Mouse (Mus musculus): ENCODE measurements around the gene Tnfaip8l3. TPM values are rescaled to one million over a fixed set of nuclear protein-coding genes. Genes with fewer than 3 reads are reported as not detected.
"Not testable (repeated sequence)": the region's sequence is repeated elsewhere in the genome, so short reads cannot be mapped to it uniquely, and the experiment has no call there.

The Tnfaip8l3 gene
- polyA plus RNA-seq (2012; rRNA removed): 0.35 and 0.37 TPM in 2 replicates

DNA sequence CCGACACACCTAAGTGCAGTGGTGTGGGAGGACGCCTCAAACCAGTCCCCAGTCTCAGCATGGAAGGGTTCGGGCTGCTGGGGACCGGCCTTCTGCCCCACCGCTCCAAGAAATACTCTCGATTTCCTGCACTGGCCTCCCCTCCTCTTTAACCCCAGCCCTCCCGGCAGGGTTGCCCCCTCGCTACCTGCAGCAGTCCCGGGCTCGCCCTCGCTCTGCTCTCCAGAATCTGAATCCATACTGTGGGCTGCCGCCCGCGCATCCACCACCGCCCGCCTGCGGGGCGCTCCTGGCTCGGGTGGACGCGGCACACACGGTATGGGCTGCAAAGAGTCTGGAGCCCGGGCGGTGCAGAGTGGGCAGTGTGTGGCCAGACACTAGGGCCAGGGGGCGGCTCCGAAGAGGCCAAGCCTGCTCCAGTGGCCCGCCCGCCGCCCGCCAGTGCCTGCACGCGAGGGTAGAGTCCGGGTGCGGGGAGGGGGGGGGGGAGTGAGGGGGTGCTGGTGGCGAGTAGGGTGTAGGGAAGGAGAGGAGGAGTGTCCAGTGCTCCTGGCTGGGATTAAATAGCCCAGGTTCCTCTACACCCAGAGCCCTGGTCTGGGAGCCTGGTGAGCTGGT, at the start of gene Tnfaip8l3:
Gene Tnfaip8l3 (minus strand): TSS at position 357 of the 618 bp plus-strand sequence.
- DNase-seq (ENCODE audit: low read depth): no peak

DNA sequence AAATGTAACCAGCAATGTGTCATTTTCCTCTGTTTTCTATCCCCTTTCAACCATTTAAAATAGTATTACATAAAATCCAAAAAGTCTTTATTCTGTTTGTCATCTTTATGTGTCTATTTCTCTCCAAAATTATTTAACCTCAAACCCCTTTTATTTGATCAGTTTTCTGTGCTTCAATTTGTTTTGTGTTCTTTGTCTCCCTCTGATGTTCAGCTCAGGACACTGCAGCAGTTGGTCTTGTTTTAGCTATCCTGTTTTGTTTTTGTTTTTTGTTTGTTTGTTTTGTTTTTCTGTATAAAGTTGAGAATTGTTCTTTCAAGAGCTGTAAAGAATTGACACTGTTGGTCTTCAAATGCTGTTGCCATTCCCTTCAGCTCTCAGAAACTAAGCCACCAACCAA, 44.5 kb upstream of the Tnfaip8l3 start:
- no peak for DNase-seq (ENCODE audit: low read depth)

DNA sequence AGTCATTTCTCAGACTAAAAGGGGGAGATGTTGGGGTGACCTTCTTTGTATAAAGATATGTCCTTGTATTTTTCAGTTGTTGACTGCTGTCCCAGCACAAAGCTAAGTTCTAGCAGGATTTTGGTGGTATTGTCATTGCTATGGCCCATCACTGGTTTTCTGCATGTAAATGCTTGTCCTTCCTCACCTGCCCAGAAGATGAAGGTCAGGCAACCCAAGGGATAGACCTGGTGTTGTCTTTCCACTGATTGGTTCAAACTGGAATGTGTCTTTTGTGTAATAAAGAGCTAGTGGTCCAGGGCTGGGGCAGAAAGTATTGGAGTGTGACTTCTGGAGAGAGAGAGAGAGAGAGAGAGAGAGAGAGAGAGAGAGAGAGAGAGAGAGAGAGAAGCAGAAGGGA, 30.4 kb upstream of the Tnfaip8l3 start:
- no peak for DNase-seq (ENCODE audit: low read depth)

DNA sequence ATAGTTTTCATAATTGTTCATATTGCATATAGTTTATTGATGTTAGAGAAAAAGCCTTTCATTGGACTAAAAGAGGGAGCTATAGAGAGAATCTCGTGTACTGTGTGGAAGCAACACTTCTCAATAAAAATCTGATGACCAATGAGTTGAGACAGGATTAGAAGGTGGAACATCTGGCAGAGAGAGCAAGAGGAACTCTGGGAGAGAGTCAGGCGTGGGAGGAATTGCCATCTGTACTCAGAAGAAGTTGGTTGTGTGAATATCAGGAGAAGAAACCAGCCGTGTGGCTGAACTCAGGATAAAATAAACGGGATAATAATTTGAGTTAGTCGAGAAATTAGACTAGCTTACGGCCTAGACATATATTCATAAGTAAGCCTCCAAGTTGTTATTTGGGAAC, 28.9 kb upstream of the Tnfaip8l3 start:
- DNase-seq (ENCODE audit: low read depth): no peak

DNA sequence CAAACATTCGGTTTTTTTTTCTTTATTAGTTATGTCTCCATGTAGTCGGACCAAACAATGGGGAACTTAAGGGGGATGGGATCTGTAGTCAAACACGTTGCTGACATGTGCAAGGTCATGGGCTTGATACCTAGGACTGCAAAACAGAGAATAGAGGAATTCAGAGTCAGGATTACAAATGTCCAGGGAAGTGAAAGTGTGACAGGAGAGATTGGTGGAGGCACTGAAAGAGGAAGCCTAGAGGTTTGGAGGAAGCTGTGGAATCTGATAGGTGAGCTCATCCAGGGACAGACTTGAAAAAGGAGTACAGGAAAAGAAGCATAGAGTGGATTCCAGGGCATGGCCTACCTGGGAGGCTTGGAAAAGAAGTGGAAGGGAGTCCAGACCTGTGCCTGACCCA, 16.1 kb upstream of the Tnfaip8l3 start:
- DNase-seq (ENCODE audit: low read depth): no peak

DNA sequence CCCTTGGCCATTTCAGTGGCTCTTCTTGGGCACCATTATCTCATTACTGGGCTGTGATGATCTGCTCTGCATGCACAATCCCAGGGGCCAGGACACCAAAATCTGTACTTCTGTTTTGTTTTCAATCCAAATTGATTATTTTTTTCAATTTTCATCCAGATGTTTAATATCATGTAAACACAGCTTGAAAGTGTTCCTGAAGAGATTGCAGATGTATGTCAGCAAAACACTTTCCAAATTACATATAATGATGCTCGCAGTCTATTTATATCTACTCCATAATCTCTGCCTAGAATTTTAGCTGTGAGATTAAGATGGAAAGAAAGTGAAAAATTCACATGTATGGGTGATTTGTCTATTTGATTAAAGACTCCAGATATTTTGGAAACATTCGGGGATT, 9.6 kb upstream of the Tnfaip8l3 start:
- no peak for DNase-seq (ENCODE audit: low read depth)

DNA sequence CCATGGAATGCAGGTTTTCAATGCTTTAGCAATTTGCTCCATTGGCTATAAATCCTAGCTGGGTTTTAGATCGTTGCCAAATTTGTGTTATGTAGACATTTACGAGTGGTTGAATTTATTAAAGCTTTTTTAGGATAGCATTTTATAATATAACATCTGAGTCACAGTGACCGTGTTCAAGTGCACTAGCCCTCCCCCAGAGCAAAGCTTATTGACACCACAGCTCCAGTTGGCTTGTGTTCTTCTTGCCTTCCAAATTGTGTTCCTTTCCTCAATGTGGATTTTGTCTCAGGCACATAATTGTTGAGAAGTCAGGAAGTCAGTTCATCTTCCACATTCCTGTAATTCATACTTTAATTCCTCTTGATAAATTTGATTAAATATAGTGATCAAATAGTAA, 6.7 kb upstream of the Tnfaip8l3 start:
- no peak for DNase-seq (ENCODE audit: low read depth)

DNA sequence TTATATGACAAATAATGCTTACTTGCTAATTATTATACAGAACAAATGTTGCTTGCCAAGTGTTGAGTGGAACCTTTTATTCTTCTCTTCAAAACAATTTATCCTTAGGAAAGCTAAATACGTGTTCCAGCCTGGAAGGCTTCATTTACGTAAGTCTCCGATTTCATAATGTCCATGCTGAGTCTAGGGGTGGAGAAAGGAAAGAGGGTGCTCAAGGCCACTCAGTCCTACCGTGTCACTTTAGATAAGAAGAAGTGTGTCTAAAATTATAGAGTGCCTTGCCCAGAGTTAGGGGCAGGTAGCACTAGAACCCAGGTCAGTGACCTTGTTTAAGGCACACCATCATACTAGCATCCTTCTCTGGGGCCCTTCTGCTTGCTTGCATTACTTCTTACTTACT, 5.5 kb upstream of the Tnfaip8l3 start:
- DNase-seq (ENCODE audit: low read depth): peak; percentile 26

DNA sequence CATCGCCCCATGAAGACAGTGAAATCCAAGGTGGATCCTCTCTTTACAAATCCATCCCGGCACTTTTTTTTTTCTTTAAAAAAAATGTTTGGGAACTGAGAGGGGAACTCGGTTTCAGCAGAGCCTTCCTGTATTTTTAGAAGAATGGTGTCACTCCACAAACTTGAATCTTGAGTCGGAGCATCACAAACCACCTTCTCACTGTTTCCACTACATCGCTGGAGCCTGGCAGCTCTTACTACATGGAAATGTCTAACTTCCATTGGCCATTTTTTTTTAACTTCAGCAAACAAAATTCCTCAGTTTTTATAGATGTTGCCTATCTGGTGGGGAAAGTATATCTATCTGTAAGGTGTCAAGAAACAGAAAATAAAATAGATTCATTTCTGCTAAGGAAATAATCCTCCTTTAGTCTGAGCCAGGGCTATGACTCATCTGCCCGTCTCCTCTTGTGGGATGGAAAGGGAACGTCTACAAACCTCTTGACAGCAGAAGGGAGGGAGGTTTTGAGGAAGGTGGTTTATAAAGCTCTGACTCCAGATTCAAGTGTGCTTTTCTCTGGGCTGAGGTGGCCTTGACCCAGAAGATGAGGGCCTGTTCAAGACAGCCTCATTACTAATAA, 3.4 kb upstream of the Tnfaip8l3 start:
- no peak for DNase-seq (ENCODE audit: low read depth)

DNA sequence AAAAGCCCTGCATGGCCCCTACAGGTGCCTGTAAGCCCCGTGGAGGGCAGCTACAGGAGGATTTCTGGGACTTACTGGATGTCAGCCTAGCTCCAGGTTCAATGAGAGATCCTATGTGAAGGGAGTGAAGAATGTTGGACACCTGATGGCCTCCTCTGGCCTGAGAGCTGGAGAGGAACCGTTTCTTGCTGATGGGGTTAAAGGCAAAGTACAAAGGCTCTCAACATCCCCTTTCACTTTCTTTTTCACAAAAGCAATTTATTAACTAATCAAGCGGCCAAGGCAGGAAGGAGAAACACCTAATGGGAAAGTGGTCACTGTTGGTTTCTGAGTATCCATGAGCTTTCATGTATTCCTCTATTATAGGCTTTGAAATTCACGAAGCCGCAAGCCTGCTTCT, 1.0 kb upstream of the Tnfaip8l3 start:
- DNase-seq (ENCODE audit: low read depth): no peak

DNA sequence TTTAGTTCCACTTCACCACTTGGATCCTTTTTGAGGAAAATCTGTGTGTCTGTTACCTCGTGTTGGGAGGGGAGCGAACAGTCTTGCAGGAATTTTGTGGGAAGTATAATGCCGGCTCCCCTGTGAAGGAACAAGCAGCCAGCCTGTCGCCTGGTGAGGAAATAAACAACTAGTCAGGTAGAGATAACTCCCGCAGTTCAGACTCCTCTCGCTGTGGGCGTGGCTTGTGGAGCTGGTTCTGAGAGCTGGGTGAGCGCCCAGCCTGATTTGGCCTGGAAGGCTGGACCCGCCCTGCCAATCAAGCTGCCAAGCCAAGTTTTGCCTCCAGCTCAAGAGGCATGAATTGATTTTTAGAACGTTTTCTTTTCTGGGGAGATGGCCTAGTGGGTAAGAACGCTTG, 589 bp upstream of the Tnfaip8l3 start:
- peak; percentile 40 for DNase-seq (ENCODE audit: low read depth)

DNA sequence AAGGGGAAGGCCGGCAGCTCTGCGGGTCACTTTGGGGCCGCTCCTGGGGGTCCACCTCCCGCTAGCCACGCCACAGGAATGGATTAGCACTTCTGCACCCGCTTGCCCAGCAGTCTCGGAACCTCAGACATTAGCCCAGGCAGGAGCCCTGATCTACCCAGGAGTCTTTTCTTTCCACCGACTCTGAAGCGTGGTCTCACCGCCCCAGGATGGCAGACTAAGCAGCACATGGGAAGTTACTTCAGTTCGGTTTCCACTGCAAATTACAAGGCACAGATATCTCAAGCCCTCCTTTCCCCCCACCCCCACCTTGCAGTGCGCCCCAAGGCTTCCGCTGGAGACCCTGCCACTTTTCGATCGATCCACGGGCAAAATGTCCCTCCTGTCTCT, 551 bp downstream of the Tnfaip8l3 start:
- DNase-seq (ENCODE audit: low read depth): no peak

DNA sequence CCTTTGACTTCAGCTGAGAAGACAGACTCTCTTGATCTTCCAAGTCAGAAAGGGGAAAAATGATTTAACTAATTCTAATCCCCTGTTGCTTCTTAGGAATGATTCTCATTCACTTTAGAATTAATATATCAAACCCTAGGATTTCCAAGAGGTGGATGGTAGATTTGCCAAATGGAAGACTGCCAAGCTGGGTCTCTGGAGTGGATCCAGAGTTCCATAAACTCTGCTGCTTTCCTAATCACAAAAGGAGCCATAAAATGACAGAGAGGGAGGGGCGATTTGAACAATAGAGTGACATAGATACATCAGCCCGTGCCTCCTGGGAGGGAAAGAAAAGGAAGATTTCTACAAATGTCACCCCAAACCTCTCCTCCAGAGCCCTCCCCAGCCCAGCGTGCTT, 3.4 kb downstream of the Tnfaip8l3 start:
- no peak for DNase-seq (ENCODE audit: low read depth)

DNA sequence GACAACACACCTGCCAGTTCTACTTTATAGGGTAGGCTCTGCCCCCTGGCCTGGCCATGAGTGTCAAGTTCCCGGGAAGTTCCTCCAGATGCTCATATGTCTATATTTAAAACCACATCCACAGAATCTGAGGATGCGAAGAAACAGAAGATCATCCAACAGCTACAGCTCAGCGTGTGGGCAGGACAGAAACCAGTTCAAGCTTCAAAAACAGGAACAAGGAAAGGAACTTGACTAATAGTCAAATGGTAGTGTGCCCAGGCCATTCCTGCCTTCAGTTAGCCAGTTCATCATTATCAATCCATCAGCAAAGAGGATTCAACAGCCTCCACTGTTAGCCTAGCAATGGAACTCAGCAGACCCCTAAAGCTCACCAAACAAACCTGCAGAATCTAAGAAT, 4.5 kb downstream of the Tnfaip8l3 start:
- DNase-seq (ENCODE audit: low read depth): no peak

DNA sequence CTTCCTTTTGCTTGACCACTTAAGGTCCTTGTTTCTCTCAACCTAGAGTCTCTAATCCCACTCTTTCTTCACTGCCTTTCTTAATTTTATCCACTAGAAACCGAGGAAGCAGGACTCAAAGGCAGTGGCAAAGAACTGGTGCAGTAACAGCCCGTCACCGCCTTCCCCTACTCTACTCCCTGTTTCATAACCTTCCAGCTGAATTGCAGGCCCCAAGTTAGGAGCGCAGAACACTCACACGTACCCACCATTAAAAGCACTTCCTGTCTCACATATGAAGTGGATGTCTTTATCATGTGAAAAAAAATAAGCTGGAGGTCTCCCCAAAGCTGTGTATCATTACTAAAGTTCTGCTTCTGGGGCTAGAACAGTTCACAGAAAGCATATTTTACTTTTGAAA, 6.5 kb downstream of the Tnfaip8l3 start:
- DNase-seq (ENCODE audit: low read depth): no peak

DNA sequence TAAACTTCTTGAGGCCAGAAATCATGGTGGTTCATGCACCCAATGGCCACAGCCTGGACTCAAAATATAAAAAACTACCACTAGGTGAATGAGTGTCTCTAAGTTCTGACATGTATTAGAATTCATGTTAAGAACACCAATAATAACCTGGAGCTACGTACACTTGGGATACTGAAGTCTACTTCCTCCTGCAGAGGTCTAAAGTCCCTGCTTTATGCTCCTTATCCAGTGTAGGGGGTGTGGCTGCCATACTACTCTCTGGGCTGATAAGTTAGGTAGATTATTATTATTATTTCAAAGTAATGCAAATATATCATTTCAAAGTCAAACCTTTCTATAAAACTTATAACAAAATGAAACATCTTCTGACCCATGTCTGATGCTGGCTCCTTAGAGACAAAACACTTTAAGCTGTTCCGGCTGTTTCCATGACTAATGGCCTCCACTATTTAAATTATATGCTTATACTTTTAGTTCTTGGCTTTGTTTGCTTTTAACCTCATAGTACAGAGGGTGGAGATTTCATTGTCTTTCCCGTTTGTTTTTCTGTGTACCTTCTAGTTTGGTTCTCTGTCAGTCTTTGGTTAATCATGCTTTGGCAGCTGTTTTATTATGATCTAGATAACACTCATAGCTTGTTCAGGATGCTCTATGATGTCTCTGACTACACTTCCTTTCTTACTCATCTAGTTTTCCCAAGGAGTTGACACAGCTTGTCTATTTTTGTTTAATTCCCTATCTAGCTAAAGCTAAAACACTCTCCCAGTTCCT, 16.7 kb downstream of the Tnfaip8l3 start:
- DNase-seq (ENCODE audit: low read depth): no peak

DNA sequence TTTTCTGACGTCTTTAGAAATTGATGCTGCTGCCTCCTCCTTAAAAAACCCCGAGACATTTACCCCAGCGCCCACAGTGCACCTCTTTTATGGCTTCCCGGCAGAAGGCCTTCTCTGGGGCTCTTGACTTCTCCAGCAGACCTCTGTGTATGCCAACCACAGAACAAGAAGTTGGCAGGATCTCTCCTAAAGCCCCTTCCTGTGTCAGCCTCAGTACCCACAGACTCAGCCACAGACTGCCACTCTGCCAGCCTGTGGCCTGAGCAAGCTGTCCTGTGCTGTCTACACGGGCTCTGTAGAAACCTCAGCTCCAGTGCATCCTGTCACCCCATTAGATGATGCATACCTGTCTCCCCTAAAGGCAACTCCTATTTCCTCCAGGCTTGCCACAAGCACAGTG, 19.2 kb downstream of the Tnfaip8l3 start:
- DNase-seq (ENCODE audit: low read depth): no peak

DNA sequence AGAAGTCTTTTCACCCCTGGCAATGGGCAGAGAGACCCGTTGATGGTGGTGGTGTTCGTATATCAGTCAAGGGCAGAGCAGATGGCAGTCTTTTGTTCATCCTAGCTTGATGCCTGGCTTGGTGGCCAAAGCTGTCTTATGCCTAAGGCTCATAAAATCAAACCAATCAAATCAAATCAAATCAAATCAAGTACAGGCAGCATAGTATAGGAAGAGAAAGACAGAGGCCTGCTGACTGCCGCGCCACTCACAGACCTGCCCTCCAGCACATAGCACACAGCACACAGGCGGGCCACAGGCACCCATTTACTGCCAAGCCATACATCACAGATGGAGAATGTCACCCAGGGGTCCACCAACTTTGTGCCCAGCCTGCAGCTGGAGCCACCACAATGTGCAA, 25.1 kb downstream of the Tnfaip8l3 start:
- no peak for DNase-seq (ENCODE audit: low read depth)

DNA sequence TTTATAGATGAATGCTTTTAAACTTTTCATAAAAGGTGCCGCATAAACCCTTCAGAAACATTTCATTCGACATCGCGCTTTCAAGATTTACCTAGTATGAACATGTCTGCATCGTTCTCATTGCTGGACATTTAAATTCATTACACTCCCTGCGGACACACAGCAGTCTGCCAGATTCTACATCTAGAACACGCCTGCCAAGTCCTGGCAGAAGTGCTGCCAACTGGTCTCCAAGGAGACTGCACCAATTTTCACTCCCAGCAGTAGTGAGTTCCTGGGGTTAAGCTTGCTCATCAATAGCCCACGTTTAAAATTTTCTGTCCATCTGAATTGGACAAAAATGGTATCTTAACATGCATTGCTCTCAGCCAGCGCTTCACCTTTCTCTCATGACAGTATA, 30.5 kb downstream of the Tnfaip8l3 start:
- DNase-seq (ENCODE audit: low read depth): peak; percentile 9

DNA sequence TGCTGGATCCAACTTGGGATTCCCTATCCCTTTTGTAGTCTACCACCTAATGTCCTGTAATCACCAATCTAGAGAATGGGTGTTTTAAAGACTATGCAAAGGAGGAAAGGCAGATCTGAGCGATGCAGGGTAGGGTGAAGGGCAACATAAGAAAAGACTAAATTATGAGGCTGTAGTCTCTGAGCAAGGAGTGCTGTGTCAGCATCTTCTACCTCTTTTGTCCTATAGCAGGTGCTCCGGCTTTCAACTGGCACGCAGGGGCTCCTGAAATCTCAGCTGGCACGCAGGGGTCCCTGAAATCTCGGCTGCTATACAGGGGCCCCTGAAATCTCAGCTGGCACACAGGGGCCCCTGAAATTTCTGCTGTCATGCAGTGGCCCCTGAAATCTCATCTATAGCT, 33.5 kb downstream of the Tnfaip8l3 start:
- DNase-seq (ENCODE audit: low read depth): no peak

DNA sequence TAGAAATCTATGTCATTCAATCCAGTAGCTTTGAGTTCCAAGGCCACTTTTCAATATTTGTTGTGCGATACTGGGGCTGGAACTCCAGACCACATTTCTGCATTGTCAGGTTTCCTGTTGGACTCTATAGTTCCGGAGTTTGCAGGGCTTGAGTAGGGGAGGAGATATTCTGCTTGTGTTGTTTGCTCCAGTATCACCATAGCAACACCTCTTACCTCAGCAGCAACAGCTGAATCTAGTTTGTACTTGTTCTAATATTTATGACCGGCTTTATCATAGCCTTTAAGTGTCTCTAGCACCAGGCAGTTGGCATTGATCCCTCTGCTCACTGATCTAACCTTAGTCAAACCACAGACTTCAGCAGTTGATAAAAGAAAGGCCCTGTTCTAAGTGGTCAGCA, 45.4 kb downstream of the Tnfaip8l3 start:
- DNase-seq (ENCODE audit: low read depth): peak; percentile 8

DNA sequence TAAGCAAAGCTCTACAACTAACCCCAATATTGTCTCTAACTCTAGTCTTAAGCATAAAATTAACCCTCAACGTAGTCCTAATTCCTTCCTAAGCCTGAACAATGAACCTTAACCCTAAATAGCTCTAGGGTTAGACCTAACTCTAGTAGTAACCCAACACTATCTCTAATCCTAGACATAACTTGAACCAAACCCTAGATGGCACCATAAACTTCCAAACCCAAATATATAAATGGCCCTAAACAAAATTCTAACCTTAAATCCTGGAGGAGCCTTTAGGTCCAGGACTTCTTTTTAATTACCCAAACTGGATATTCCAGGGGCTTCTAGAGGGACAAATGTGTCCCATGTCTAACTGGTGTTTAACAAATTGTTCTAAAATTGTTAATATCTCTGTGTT, 73.7 kb downstream of the Tnfaip8l3 start:
- DNase-seq (ENCODE audit: low read depth): no peak

DNA sequence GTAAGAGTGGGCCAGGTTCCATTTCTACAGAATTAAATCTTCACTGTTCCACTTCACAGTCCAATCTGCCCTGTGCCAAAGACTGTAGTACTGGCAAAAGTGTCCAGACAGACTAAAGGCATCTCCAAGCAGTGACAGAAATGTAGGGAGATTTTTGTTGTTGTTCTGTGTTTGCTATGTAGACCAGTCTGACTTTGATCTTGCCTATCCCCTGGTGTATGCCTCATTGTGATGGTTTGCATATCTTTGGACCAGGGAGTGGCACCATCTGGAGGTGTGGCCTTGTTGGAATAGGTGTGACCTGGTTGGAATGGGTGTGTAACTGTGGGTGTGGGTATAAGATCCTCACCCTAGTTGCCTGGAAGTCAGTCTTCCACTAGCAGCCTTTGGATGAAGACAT, 75.6 kb downstream of the Tnfaip8l3 start:
- DNase-seq (ENCODE audit: low read depth): not testable (repeated sequence)
